Mouse (Mus musculus) forebrain, embryonic 14.5 days (tissue): Measurements from ENCODE around the gene St3gal6. TPM values are rescaled to one million over a fixed set of nuclear protein-coding genes. Genes with fewer than 3 reads are reported as not detected.
A peak's percentile ranks its signal among the peaks of the same experiment; 100 is the strongest.

Experiments
- ATAC-seq: fragments of 200-750 bp; cut with Nextera tagmentation; 2 replicates; pipeline ENCODE4 v1.8.0; 2017; ENCODE audit warnings: mild to moderate bottlenecking, moderate library complexity
- DNase-seq: peaks from one replicate; pipeline ENCODE4 v3.0.0-alpha.2; 2015; ENCODE audit warnings: low spot score
- H3K27ac ChIP-seq: fragments of 300-500 bp; sonication (generic); 2 replicates; pipeline ENCODE4 v1.5.1; 2014; ENCODE audit warnings: low read depth, mild to moderate bottlenecking, control low read depth, low read length, moderate library complexity
- H3K27me3 ChIP-seq: fragments of 300-500 bp; sonication (generic); replicated peaks from 2 replicates; pipeline ENCODE4 v1.6.1; 2014; ENCODE audit warnings: low read length, control low read depth, mixed read lengths; ENCODE audit not compliant: control insufficient read depth, insufficient read depth
- H3K36me3 ChIP-seq: fragments of 300-500 bp; sonication (generic); 2 replicates; pipeline ENCODE4 v1.6.1; 2014; ENCODE audit warnings: low read length, control low read depth; ENCODE audit not compliant: control insufficient read depth, insufficient read depth
- H3K4me1 ChIP-seq: fragments of 300-500 bp; sonication (generic); 2 replicates; pipeline ENCODE4 v1.6.1; 2014; ENCODE audit warnings: antibody characterized with exemption, low read length, control low read depth; ENCODE audit not compliant: control insufficient read depth, insufficient read depth
- H3K4me2 ChIP-seq: fragments of 300-500 bp; sonication (generic); 2 replicates; pipeline ENCODE4 v1.6.1; 2014; ENCODE audit warnings: mild to moderate bottlenecking, control low read depth, low read length
- H3K4me3 ChIP-seq: fragments of 300-500 bp; sonication (generic); 2 replicates; pipeline ENCODE4 v1.5.1; 2014; ENCODE audit warnings: low read depth, low read length, control low read depth
- H3K9ac ChIP-seq: fragments of 300-500 bp; sonication (generic); 2 replicates; pipeline ENCODE4 v1.6.1; 2014; ENCODE audit warnings: mild to moderate bottlenecking, low read length, control low read depth, moderate library complexity
- H3K9me3 ChIP-seq: fragments of 300-500 bp; sonication (generic); replicated peaks from 2 replicates; pipeline ENCODE4 v1.6.1; 2016; ENCODE audit warnings: low read length, control low read depth, mixed read lengths; ENCODE audit not compliant: control insufficient read depth
- WGBS: fragments of 180-500 bp; shearing (Covaris S2); extraction: QIAGEN DNeasy Blood & Tissue Kit; methylation state at CpG from one replicate; pipeline ENCODE4 v1.1.7; 2014; 5-methylcytosine and 5-hydroxymethylcytosine counted together
- polyA plus RNA-seq: library from polyadenylated mRNA; unstranded; fragments of >200 nt; fragmentation: Nextera tagmentation; extraction: Ambion mirVana; gene quantifications from 2 replicates; pipeline ENCODE4 v1.2.1, GENCODE M21; 2014

St3gal6 gene
- polyA plus RNA-seq, 1 experiment from 2014 or later, result 7.8 TPM

GRCm38 (mm10) chr16:58516161-58516560 lies 7.9 kb downstream of the St3gal6 start:
- WGBS, result 92% methylated on average over 2 of the region's 2 CpGs

DNA sequence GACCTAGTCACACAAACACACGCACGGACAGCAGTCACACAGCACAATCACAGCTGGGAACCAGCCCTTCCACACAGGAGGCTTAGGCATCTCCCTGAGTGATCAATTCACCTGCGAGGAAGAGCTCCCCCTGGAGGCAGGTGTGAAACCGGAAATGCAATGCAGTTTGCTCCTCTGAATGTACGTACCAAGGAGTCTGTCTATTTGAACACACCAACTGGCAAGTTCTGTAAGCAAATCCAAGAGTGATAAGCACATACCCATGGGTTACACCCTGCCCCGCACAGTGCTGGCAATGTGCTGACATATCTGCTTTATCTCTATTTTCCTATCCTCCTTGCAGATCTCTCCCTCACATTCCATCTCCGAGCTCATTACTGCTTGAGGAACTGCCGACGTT lies 9.5 kb downstream of the St3gal6 start:
- ATAC-seq (no peak), DNase-seq (no peak)
- H3K4me3 ChIP-seq, result no peak overlapping the region
- no peak overlapping the region for H3K27ac ChIP-seq
- H3K9me3 ChIP-seq, result no peaks in the 10 kb centered on the region
- peaks cover 4% of the 10 kb centered on the region; the same call in 1 of the 2 replicates for H3K4me1 ChIP-seq
- 91% methylated on average over 9 of the region's 9 CpGs for WGBS
- H3K9ac ChIP-seq, result no peak overlapping the region
- no peaks in the 10 kb centered on the region for H3K27me3 ChIP-seq
- H3K36me3 ChIP-seq, result no peaks in the 10 kb centered on the region
- H3K4me2 ChIP-seq, result no peak overlapping the region

More at GRCm38 (mm10) chr16:58516161-58516560, 7.9 kb downstream of the St3gal6 start:
- Histone ChIP-seq H3K27me3 (no peaks in the 10 kb centered on the region; the same call in 1 of the 2 replicates), H3K9me3 (no peaks in the 10 kb centered on the region), H3K4me2 (no peak overlapping the region), H3K36me3 (no peaks in the 10 kb centered on the region), H3K4me1 (peaks cover 4% of the 10 kb centered on the region; the same call in 1 of the 2 replicates), H3K27ac (no peak overlapping the region), H3K4me3 (no peak overlapping the region), H3K9ac (no peak overlapping the region)
- DNase-seq (no peak), ATAC-seq (no peak)

DNA sequence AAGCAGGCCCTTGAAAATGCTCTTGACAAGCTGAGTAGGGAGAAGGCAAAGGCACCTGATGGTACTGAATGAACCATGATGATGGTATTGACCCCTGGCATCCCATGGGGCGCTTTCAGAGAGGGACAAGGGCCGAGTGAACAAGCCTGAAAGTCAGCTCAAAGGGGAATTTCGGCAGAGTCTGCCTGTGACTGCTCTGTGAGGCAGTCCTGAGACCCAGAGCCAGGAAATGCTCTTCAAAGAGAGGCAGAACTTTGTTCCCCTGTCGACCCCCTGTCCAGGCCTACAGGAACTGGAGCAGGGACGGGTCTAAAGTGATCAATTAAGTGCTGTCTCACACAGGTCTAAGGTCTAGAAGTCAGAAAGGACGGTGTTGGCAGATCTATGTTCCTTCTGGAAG lies 10.3 kb downstream of the St3gal6 start:
- DNase-seq (no peak), ATAC-seq (no peak)
- Histone ChIP-seq H3K4me2 (no peak overlapping the region), H3K27ac (no peak overlapping the region), H3K9me3 (no peaks in the 10 kb centered on the region), H3K36me3 (no peaks in the 10 kb centered on the region), H3K27me3 (no peaks in the 10 kb centered on the region), H3K4me3 (no peak overlapping the region), H3K4me1 (peaks cover 4% of the 10 kb centered on the region; the same call in 1 of the 2 replicates), H3K9ac (no peak overlapping the region)
- WGBS, result 54% methylated on average over 6 of the region's 6 CpGs

DNA sequence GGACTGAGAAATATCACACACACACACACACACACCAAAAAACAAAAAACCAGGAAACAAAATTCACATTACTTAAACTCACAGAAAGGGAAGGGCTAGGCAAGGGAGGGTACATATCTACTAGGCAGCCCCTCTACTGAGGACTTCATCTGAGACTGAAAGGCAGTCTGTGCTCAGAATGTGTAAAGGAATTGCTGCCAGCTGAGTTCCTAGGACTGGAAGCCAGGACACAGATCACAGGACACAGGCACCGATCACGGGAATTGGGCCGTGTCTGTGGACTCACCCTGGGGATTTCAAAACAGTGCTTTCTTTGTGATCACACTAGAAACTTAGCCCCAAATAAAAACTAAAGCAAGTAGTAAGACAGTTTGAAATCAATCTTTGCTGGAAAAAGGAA lies 11.2 kb downstream of the St3gal6 start:
- DNase-seq (no peak), ATAC-seq (peak; percentile 55)
- WGBS, result 27% methylated on average over 3 of the region's 3 CpGs
- H3K4me2 ChIP-seq, result no peak overlapping the region
- no peaks in the 10 kb centered on the region for H3K36me3 ChIP-seq
- no peak overlapping the region for H3K4me3 ChIP-seq
- no peaks in the 10 kb centered on the region for H3K9me3 ChIP-seq
- H3K4me1 ChIP-seq, result peaks cover 4% of the 10 kb centered on the region; the same call in 1 of the 2 replicates
- H3K27ac ChIP-seq, result no peak overlapping the region
- no peaks in the 10 kb centered on the region for H3K27me3 ChIP-seq
- no peak overlapping the region for H3K9ac ChIP-seq

GRCm38 (mm10) chr16:58512181-58512761 lies 11.8 kb downstream of the St3gal6 start:
- H3K4me1 ChIP-seq, result peaks cover 6% of the 10 kb centered on the region
- no peak overlapping the region for H3K9ac ChIP-seq
- no peaks in the 10 kb centered on the region for H3K36me3 ChIP-seq
- no peak overlapping the region for H3K27ac ChIP-seq
- DNase-seq (peak; percentile 51), ATAC-seq (peak; percentile 47)
- H3K4me3 ChIP-seq, result no peak overlapping the region
- H3K27me3 ChIP-seq, result no peaks in the 10 kb centered on the region
- H3K4me2 ChIP-seq, result no peak overlapping the region
- no peaks in the 10 kb centered on the region for H3K9me3 ChIP-seq
- WGBS, result 26% methylated on average over 9 of the region's 9 CpGs

DNA sequence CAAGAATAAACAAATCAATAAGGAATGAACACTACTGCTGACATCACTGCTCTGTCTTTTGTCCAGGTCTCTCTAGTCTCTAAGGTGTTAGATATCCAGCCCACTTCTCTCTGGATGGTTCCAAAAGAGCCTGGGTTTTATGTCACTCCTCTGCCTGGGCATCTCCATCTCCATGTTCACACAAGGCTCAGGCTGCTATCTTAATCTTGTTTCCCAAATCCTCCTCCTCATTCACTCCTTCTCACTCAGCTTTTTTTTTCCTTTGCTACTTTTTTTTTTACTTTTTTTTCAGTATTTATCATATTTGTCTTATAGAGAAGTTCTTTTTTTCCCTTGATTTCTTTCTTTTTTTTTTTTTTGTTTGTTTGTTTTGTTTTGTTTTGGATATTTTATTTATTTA lies 19.1 kb downstream of the St3gal6 start:
- no peak overlapping the region for H3K4me3 ChIP-seq
- H3K27ac ChIP-seq, result no peak overlapping the region
- H3K36me3 ChIP-seq, result no peaks in the 10 kb centered on the region
- DNase-seq (no peak), ATAC-seq (no peak)
- H3K9ac ChIP-seq, result no peak overlapping the region
- H3K4me2 ChIP-seq, result no peak overlapping the region
- no peaks in the 10 kb centered on the region for H3K9me3 ChIP-seq
- H3K27me3 ChIP-seq, result no peaks in the 10 kb centered on the region
- H3K4me1 ChIP-seq, result peaks cover 4% of the 10 kb centered on the region; the same call in 1 of the 2 replicates

GRCm38 (mm10) chr16:58502566-58502965 lies 21.5 kb downstream of the St3gal6 start:
- no peaks in the 10 kb centered on the region for H3K9me3 ChIP-seq
- no peaks in the 10 kb centered on the region for H3K36me3 ChIP-seq
- 79% methylated on average over 6 of the region's 6 CpGs for WGBS
- H3K4me3 ChIP-seq, result no peak overlapping the region
- no peak overlapping the region for H3K4me2 ChIP-seq
- no peak for ATAC-seq
- no peak overlapping the region for H3K9ac ChIP-seq
- no peak overlapping the region for H3K27ac ChIP-seq
- H3K27me3 ChIP-seq, result no peaks in the 10 kb centered on the region
- peaks cover 4% of the 10 kb centered on the region; the same call in 1 of the 2 replicates for H3K4me1 ChIP-seq
- DNase-seq, result no peak

- Histone ChIP-seq H3K9ac (no peak overlapping the region), H3K27me3 (no peaks in the 10 kb centered on the region), H3K4me1 (no peaks in the 10 kb centered on the region), H3K27ac (no peak overlapping the region), H3K36me3 (no peaks in the 10 kb centered on the region), H3K4me3 (no peak overlapping the region), H3K9me3 (no peaks in the 10 kb centered on the region), H3K4me2 (no peak overlapping the region)
- DNase-seq (no peak), ATAC-seq (no peak)
- WGBS, result 31% methylated on average over 6 of the region's 6 CpGs
These were observed 22.2 kb downstream of the St3gal6 start for GRCm38 (mm10) chr16:58501760-58502301.

GRCm38 (mm10) chr16:58499650-58500049 lies 24.4 kb downstream of the St3gal6 start:
- no peaks in the 10 kb centered on the region for H3K4me1 ChIP-seq
- H3K4me2 ChIP-seq, result no peak overlapping the region
- no peaks in the 10 kb centered on the region for H3K9me3 ChIP-seq
- H3K9ac ChIP-seq, result no peak overlapping the region
- H3K27me3 ChIP-seq, result no peaks in the 10 kb centered on the region
- H3K36me3 ChIP-seq, result no peaks in the 10 kb centered on the region
- 29% methylated on average over 5 of the region's 5 CpGs for WGBS
- ATAC-seq (peak; percentile 21; the same call in 1 of the 2 replicates), DNase-seq (no peak)
- no peak overlapping the region for H3K27ac ChIP-seq
- no peak overlapping the region for H3K4me3 ChIP-seq
